ENCODE assay signal across 9 mouse cellular contexts in the genomic region with DNA sequence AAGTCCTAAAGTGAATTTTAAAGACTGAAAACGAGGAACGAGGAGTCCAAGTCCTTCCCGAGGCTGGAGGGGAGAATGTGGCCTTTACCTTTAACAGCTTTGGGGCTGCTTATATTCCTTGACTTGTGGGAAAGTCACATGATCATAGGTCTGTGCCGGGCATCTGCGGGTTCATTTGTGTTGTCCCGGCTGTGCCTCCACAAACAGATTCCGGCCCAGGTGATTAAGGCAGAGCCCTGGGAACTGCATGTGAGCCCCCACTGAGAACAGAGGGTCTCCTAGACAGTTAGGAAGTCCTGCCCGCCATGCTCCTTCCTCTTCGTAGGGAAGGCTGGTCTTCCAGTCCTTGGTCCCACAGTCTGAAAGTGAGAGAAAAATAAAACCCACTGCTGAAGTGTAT.
DNase-seq lines count a peak whose midpoint lies in the region; ATAC-seq and TF ChIP-seq lines count a peak whose summit lies in the region.
"Had no signal": no experiment of that assay in that cellular context is flagged by ENCODE, and none has a peak within 500 bp of the region (broad histone marks: within the 10 kb centered on the region; RNA-seq: fewer than 3 reads in every experiment).

No protein-coding gene starts in this region.

- no peak for ATAC-seq in liver, postnatal 0 days
- no peak for ATAC-seq in liver, embryonic 12.5 days
- no peak for ATAC-seq in limb, embryonic 13.5 days (ENCODE audit: low FRiP score, low read depth)
- ATAC-seq in neural tube, embryonic 15.5 days (ENCODE audit: low FRiP score): no peak

- TF ChIP-seq EP300 in liver, postnatal 0 days (IDR thresholded peaks at IDR 0.05; ENCODE audit: low read depth): no peak

- H3K4me2 ChIP-seq in liver, postnatal 0 days (ENCODE audit: low read depth, low read length): no peak overlapping the region
- no peak overlapping the region for H3K4me2 ChIP-seq in liver, embryonic 12.5 days
- H3K4me2 ChIP-seq in limb, embryonic 13.5 days (replicated peaks): peak overlapping the region; percentile 41
- H3K4me2 ChIP-seq in neural tube, embryonic 15.5 days: peak overlapping the region; percentile 45
- H3K4me2 ChIP-seq: liver, embryonic 11.5 days had no signal

- no peak overlapping the region for H3K9ac ChIP-seq in liver, postnatal 0 days (replicated peaks)
- no peak overlapping the region for H3K9ac ChIP-seq in liver, embryonic 12.5 days
- no peak overlapping the region for H3K9ac ChIP-seq in limb, embryonic 13.5 days
- H3K9ac ChIP-seq in neural tube, embryonic 15.5 days (replicated peaks): no peak overlapping the region

- no peaks in the 10 kb centered on the region for H3K36me3 ChIP-seq in liver, postnatal 0 days (replicated peaks; ENCODE audit: insufficient read depth, low read length)
- no peaks in the 10 kb centered on the region for H3K36me3 ChIP-seq in liver, embryonic 12.5 days
- no peaks in the 10 kb centered on the region for H3K36me3 ChIP-seq in limb, embryonic 13.5 days
- H3K36me3 ChIP-seq in neural tube, embryonic 15.5 days: no peaks in the 10 kb centered on the region

- H3K9me3 ChIP-seq in liver, postnatal 0 days (ENCODE audit: low read length): no peaks in the 10 kb centered on the region
- no peaks in the 10 kb centered on the region for H3K9me3 ChIP-seq in liver, embryonic 12.5 days (replicated peaks)
- no peaks in the 10 kb centered on the region for H3K9me3 ChIP-seq in limb, embryonic 13.5 days
- H3K9me3 ChIP-seq in neural tube, embryonic 15.5 days (replicated peaks): no peaks in the 10 kb centered on the region

- no peak overlapping the region for H3K4me3 ChIP-seq in liver, postnatal 0 days (ENCODE audit: low read depth, low read length)
- no peak overlapping the region for H3K4me3 ChIP-seq in liver, embryonic 12.5 days
- H3K4me3 ChIP-seq in limb, embryonic 13.5 days: no peak overlapping the region; the same call in 1 of the 2 replicates
- no peak overlapping the region for H3K4me3 ChIP-seq in neural tube, embryonic 15.5 days (replicated peaks)

- DNase-seq in liver, postnatal 0 days: peak; percentile 10
- DNase-seq in forelimb bud, embryonic 11.5 days (ENCODE audit: low read depth, low spot score): peak; percentile 30
- DNase-seq in Muller cell, postnatal 12 days (ENCODE audit: inconsistent ontology term): no peak
- no peak for DNase-seq in adrenal gland, postnatal 4 days (ENCODE audit: low spot score in 2 of 2)
- no peak for DNase-seq in left cerebral cortex, adult 11 months (ENCODE audit: low spot score)

- peaks cover 10% of the 10 kb centered on the region for H3K27me3 ChIP-seq in liver, postnatal 0 days (ENCODE audit: insufficient read depth, low read length)
- H3K27me3 ChIP-seq in liver, embryonic 12.5 days (replicated peaks): peaks cover 27% of the 10 kb centered on the region
- H3K27me3 ChIP-seq in limb, embryonic 13.5 days: peaks cover 25% of the 10 kb centered on the region
- no peaks in the 10 kb centered on the region; the same call in 1 of the 2 replicates for H3K27me3 ChIP-seq in neural tube, embryonic 15.5 days (replicated peaks)

- H3K27ac ChIP-seq in liver, postnatal 0 days (ENCODE audit: low read depth): no peak overlapping the region
- H3K27ac ChIP-seq in liver, embryonic 12.5 days: no peak overlapping the region
- no peak overlapping the region for H3K27ac ChIP-seq in limb, embryonic 13.5 days
- H3K27ac ChIP-seq in neural tube, embryonic 15.5 days (replicated peaks): peak overlapping the region; percentile 72; the same call in 1 of the 2 replicates

- TF ChIP-seq CTCF in liver, postnatal 0 days (IDR thresholded peaks at IDR 0.05; ENCODE audit: low read depth): no peak

- 28% methylated on average over 9 of the region's 9 CpGs for WGBS in liver, postnatal 0 days (ENCODE audit: insufficient replicate concordance)
- WGBS in liver, embryonic 12.5 days (ENCODE audit: insufficient replicate concordance): 45% methylated on average over 9 of the region's 9 CpGs
- WGBS in limb, embryonic 13.5 days: 15% methylated on average over 9 of the region's 9 CpGs
- WGBS in neural tube, embryonic 15.5 days: 14% methylated on average over 9 of the region's 9 CpGs

- no peaks in the 10 kb centered on the region for H3K4me1 ChIP-seq in liver, postnatal 0 days (ENCODE audit: insufficient read depth)
- 0 out of 2 replicates have a peak, but pooled peaks cover 4% of the 10 kb centered on the region for H3K4me1 ChIP-seq in liver, embryonic 12.5 days
- peaks cover 20% of the 10 kb centered on the region for H3K4me1 ChIP-seq in limb, embryonic 13.5 days
- H3K4me1 ChIP-seq in neural tube, embryonic 15.5 days: peaks cover 35% of the 10 kb centered on the region

Comparison
In these comparisons a context has a peak if more than half of its experiments do, and no peak if none do; other contexts are left out.
1. DNase-seq: peak in liver, postnatal 0 days (single experiment) and forelimb bud, embryonic 11.5 days (single experiment); none in Muller cell, postnatal 12 days (single experiment), adrenal gland, postnatal 4 days (0 of 2) and left cerebral cortex, adult 11 months (single experiment).
2. H3K4me2 ChIP-seq: peak in limb, embryonic 13.5 days (single experiment) and neural tube, embryonic 15.5 days (single experiment); none in liver, postnatal 0 days (single experiment) and liver, embryonic 12.5 days (single experiment).